Mouse (Mus musculus): ENCODE measurements around the gene Samsn1. TPM values are rescaled to one million over a fixed set of nuclear protein-coding genes. Genes with fewer than 3 reads are reported as not detected.

Samsn1 gene
- total and polyA plus RNA-seq, 2 experiments, result 0.24 to 0.65 TPM

DNA sequence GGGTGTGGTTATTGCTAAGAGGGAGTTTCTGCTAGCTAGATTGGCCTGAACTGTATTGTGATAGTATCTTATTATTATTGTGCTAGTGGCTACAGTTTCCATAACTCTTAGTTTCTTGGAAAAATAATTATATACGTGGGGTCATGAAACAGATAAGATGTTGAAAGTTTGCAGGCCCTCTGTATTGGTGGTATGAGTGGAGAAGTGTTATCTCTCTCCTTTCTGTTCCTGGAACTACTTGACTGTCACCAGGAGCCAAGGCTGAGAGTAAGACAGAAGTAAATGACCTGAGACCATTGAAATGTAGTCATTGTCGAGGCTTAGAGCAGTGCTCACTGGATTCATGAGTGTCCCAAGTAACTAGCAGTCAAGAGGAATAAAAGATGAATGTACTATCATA, 169.6 kb downstream of the Samsn1 start:
- Histone ChIP-seq H3K36me3 (ENCODE audit: control insufficient read depth, insufficient read depth, low read length) (no peaks in the 10 kb centered on the region), H3K9ac (ENCODE audit: low read depth, low read length) (no peak overlapping the region), H3K4me1 (ENCODE audit: control insufficient read depth, insufficient read depth, low read length) (no peaks in the 10 kb centered on the region), H3K27ac (replicated peaks; ENCODE audit: insufficient read depth, low read depth, low read length) (no peak overlapping the region), H3K4me3 (ENCODE audit: insufficient read depth, low read depth, low read length) (no peak overlapping the region), H3K27me3 (ENCODE audit: control insufficient read depth, insufficient read depth, low read length) (no peaks in the 10 kb centered on the region), H3K79me2 (ENCODE audit: control insufficient read depth, insufficient read depth, low read length) (no peaks in the 10 kb centered on the region)
- 48% methylated on average over 2 of the region's 2 CpGs for WGBS
- TF ChIP-seq POLR2A (IDR thresholded peaks at IDR 0.05; ENCODE audit: extremely low read depth, insufficient read depth, low read length), result no peak
- no peak for TF ChIP-seq CTCF (IDR thresholded peaks at IDR 0.05; ENCODE audit: low read depth, low read length)
- no peak for DNase-seq (ENCODE audit: extremely low read depth, low read depth, low spot score)

- TF ChIP-seq CTCF (IDR thresholded peaks at IDR 0.05; ENCODE audit: low read depth, low read length), result no peak
- no peak for TF ChIP-seq POLR2A (IDR thresholded peaks at IDR 0.05; ENCODE audit: extremely low read depth, insufficient read depth, low read length)
- no peak overlapping the region for H3K4me3 ChIP-seq (ENCODE audit: insufficient read depth, low read depth, low read length)
- 88% methylated on average over 6 of the region's 6 CpGs for WGBS
- DNase-seq (ENCODE audit: extremely low read depth, low read depth, low spot score), result no peak
- no peak overlapping the region for H3K27ac ChIP-seq (replicated peaks; ENCODE audit: insufficient read depth, low read depth, low read length)
- H3K36me3 ChIP-seq (ENCODE audit: control insufficient read depth, insufficient read depth, low read length), result no peaks in the 10 kb centered on the region
- no peaks in the 10 kb centered on the region for H3K27me3 ChIP-seq (ENCODE audit: control insufficient read depth, insufficient read depth, low read length)
- H3K79me2 ChIP-seq (ENCODE audit: control insufficient read depth, insufficient read depth, low read length), result no peaks in the 10 kb centered on the region
- H3K4me1 ChIP-seq (ENCODE audit: control insufficient read depth, insufficient read depth, low read length), result no peaks in the 10 kb centered on the region
- no peak overlapping the region for H3K9ac ChIP-seq (ENCODE audit: low read depth, low read length)
These were observed 173.0 kb downstream of the Samsn1 start for GRCm38 (mm10) chr16:75849039-75849438.

DNA sequence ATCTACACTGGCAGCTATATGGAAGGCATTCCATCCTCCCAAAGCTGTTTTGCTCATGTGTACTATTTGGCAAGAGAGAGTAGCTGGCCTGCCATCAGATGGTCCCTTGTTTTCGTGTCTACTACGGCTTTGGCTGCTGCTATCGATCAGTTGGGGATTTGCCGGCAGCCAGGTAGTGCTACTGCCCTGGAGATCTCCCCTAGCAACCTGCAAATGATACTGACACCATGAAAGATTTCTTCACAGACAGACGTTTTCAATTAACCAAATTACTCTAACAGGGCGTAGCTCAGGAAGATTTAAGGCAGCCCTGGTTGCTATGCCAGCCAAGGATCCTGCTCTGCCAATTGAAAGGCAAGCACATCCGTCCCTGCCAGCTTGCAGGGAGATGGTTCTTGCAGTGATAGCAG, 178.4 kb downstream of the Samsn1 start:
- H3K79me2 ChIP-seq (ENCODE audit: control insufficient read depth, insufficient read depth, low read length), result no peaks in the 10 kb centered on the region
- 73% methylated on average over 7 of the region's 7 CpGs for WGBS
- no peak overlapping the region for H3K27ac ChIP-seq (replicated peaks; ENCODE audit: insufficient read depth, low read depth, low read length)

GRCm38 (mm10) chr16:75843031-75843430, 179.1 kb downstream of the Samsn1 start:
- Histone ChIP-seq H3K4me3 (ENCODE audit: insufficient read depth, low read depth, low read length) (no peak overlapping the region), H3K27ac (replicated peaks; ENCODE audit: insufficient read depth, low read depth, low read length) (no peak overlapping the region), H3K27me3 (ENCODE audit: control insufficient read depth, insufficient read depth, low read length) (no peaks in the 10 kb centered on the region), H3K9ac (ENCODE audit: low read depth, low read length) (no peak overlapping the region), H3K79me2 (ENCODE audit: control insufficient read depth, insufficient read depth, low read length) (no peaks in the 10 kb centered on the region), H3K36me3 (ENCODE audit: control insufficient read depth, insufficient read depth, low read length) (no peaks in the 10 kb centered on the region), H3K4me1 (ENCODE audit: control insufficient read depth, insufficient read depth, low read length) (no peaks in the 10 kb centered on the region)
- 95% methylated on average over 9 of the region's 9 CpGs for WGBS
- no peak for DNase-seq (ENCODE audit: extremely low read depth, low read depth, low spot score)
- no peak for TF ChIP-seq POLR2A (IDR thresholded peaks at IDR 0.05; ENCODE audit: extremely low read depth, insufficient read depth, low read length)
- no peak for TF ChIP-seq CTCF (IDR thresholded peaks at IDR 0.05; ENCODE audit: low read depth, low read length)

More for the DNA sequence above, 178.4 kb downstream of the Samsn1 start:
- TF ChIP-seq CTCF (IDR thresholded peaks at IDR 0.05; ENCODE audit: low read depth, low read length) (no peak), POLR2A (IDR thresholded peaks at IDR 0.05; ENCODE audit: extremely low read depth, insufficient read depth, low read length) (no peak)
- no peak overlapping the region for H3K4me3 ChIP-seq (ENCODE audit: insufficient read depth, low read depth, low read length)
- no peak for DNase-seq (ENCODE audit: extremely low read depth, low read depth, low spot score)
- H3K9ac ChIP-seq (ENCODE audit: low read depth, low read length), result no peak overlapping the region
- no peaks in the 10 kb centered on the region for H3K4me1 ChIP-seq (ENCODE audit: control insufficient read depth, insufficient read depth, low read length)
- H3K36me3 ChIP-seq (ENCODE audit: control insufficient read depth, insufficient read depth, low read length), result no peaks in the 10 kb centered on the region
- no peaks in the 10 kb centered on the region for H3K27me3 ChIP-seq (ENCODE audit: control insufficient read depth, insufficient read depth, low read length)

GRCm38 (mm10) chr16:75842569-75842968, 179.5 kb downstream of the Samsn1 start:
- 88% methylated on average over 9 of the region's 9 CpGs for WGBS
- no peak overlapping the region for H3K9ac ChIP-seq (ENCODE audit: low read depth, low read length)
- no peaks in the 10 kb centered on the region for H3K36me3 ChIP-seq (ENCODE audit: control insufficient read depth, insufficient read depth, low read length)
- no peaks in the 10 kb centered on the region for H3K27me3 ChIP-seq (ENCODE audit: control insufficient read depth, insufficient read depth, low read length)
- no peaks in the 10 kb centered on the region for H3K79me2 ChIP-seq (ENCODE audit: control insufficient read depth, insufficient read depth, low read length)
- no peak overlapping the region for H3K27ac ChIP-seq (replicated peaks; ENCODE audit: insufficient read depth, low read depth, low read length)
- no peak overlapping the region for H3K4me3 ChIP-seq (ENCODE audit: insufficient read depth, low read depth, low read length)
- TF ChIP-seq CTCF (IDR thresholded peaks at IDR 0.05; ENCODE audit: low read depth, low read length) (no peak), POLR2A (IDR thresholded peaks at IDR 0.05; ENCODE audit: extremely low read depth, insufficient read depth, low read length) (no peak)
- no peak for DNase-seq (ENCODE audit: extremely low read depth, low read depth, low spot score)
- H3K4me1 ChIP-seq (ENCODE audit: control insufficient read depth, insufficient read depth, low read length), result no peaks in the 10 kb centered on the region

DNA sequence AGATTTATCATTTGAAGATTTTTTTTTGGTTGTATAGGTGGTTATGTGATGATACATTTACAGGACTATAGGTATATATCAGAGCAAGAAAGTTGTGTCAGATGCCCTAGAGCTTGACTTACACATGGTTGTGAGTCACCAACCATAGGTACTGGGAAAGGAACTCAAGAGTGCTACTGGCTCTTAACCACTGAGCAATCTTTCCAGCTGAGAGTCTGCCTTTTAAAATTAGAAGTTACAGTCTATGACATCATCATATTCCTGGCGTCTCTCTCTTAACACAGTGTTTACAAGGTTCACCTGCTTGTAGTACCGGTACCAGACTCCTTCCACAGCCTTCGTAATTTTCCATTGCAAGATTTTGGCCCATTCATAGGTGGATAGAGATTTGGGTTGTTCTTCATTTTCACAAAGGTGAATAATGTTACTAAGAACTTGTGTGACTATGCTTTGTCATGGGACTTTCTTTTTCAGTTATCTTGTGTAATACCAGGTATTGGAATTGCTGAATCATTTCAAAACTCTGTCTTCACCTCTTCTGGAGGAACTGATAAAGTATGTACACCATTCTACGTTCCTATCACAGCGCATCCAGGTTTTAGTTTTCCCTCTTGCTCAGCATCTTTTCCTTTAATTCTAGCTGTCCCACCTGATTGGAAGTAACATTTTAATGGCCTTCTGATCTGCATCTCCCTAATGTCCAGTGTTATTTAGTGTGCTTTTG, 184.2 kb downstream of the Samsn1 start:
- no peak for DNase-seq (ENCODE audit: extremely low read depth, low read depth, low spot score)
- TF ChIP-seq POLR2A (IDR thresholded peaks at IDR 0.05; ENCODE audit: extremely low read depth, insufficient read depth, low read length) (no peak), CTCF (IDR thresholded peaks at IDR 0.05; ENCODE audit: low read depth, low read length) (no peak)
- no peak overlapping the region for H3K27ac ChIP-seq (replicated peaks; ENCODE audit: insufficient read depth, low read depth, low read length)
- no peaks in the 10 kb centered on the region for H3K79me2 ChIP-seq (ENCODE audit: control insufficient read depth, insufficient read depth, low read length)
- no peaks in the 10 kb centered on the region for H3K36me3 ChIP-seq (ENCODE audit: control insufficient read depth, insufficient read depth, low read length)
- 91% methylated on average over 5 of the region's 5 CpGs for WGBS
- no peaks in the 10 kb centered on the region for H3K4me1 ChIP-seq (ENCODE audit: control insufficient read depth, insufficient read depth, low read length)
- no peaks in the 10 kb centered on the region for H3K27me3 ChIP-seq (ENCODE audit: control insufficient read depth, insufficient read depth, low read length)
- no peak overlapping the region for H3K4me3 ChIP-seq (ENCODE audit: insufficient read depth, low read depth, low read length)
- no peak overlapping the region for H3K9ac ChIP-seq (ENCODE audit: low read depth, low read length)

All from liver, adult 2 months (tissue).